Mouse (Mus musculus) liver, embryonic 16.5 days (tissue): ENCODE results near the gene Sectm1a. TPM values are rescaled to one million over a fixed set of nuclear protein-coding genes. Genes with fewer than 3 reads are reported as not detected.
"Not testable (repeated sequence)": the region's sequence is repeated elsewhere in the genome, so short reads cannot be mapped to it uniquely, and the experiment has no call there.

ENCODE experiments used
- ATAC-seq: fragments of 200-750 bp; cut with Nextera tagmentation; 2 replicates; pipeline ENCODE4 v1.8.0; 2017; ENCODE audit warnings: low read depth, mild to moderate bottlenecking, moderate number of reproducible peaks, moderate library complexity
- H3K27ac ChIP-seq: fragments of 300-500 bp; sonication (generic); 2 replicates; pipeline ENCODE4 v1.5.1; 2014; ENCODE audit warnings: mild to moderate bottlenecking, low read length
- H3K27me3 ChIP-seq: fragments of 300-500 bp; sonication (generic); 2 replicates; pipeline ENCODE4 v1.6.1; 2014; ENCODE audit warnings: low read depth, low read length, mixed read lengths; ENCODE audit not compliant: control insufficient read depth, insufficient read depth
- H3K36me3 ChIP-seq: fragments of 300-500 bp; sonication (generic); 2 replicates; pipeline ENCODE4 v1.6.1; 2014; ENCODE audit warnings: mild to moderate bottlenecking; ENCODE audit not compliant: control insufficient read depth, insufficient read depth
- H3K4me1 ChIP-seq: fragments of 300-500 bp; sonication (generic); 2 replicates; pipeline ENCODE4 v1.6.1; 2014; ENCODE audit warnings: low read depth, low read length, mixed read lengths; ENCODE audit not compliant: control insufficient read depth
- H3K4me2 ChIP-seq: fragments of 300-500 bp; sonication (generic); 2 replicates; pipeline ENCODE4 v1.6.1; 2014; ENCODE audit warnings: low read depth, low read length, mixed read lengths
- H3K4me3 ChIP-seq: fragments of 300-500 bp; sonication (generic); 2 replicates; pipeline ENCODE4 v1.5.1; 2014; ENCODE audit warnings: low read depth, mild to moderate bottlenecking, low read length
- H3K9ac ChIP-seq: fragments of 300-500 bp; sonication (generic); 2 replicates; pipeline ENCODE4 v1.6.1; 2014; ENCODE audit warnings: low read depth, low read length
- H3K9me3 ChIP-seq: fragments of 300-500 bp; sonication (generic); replicated peaks from 2 replicates; pipeline ENCODE4 v1.6.1; 2016; ENCODE audit warnings: low read length; ENCODE audit not compliant: control insufficient read depth
- WGBS: fragments of 180-500 bp; shearing (Covaris S2); extraction: QIAGEN DNeasy Blood & Tissue Kit; methylation state at CpG from one replicate; pipeline ENCODE4 v1.1.7; 2014; ENCODE audit not compliant: insufficient replicate concordance; 5-methylcytosine and 5-hydroxymethylcytosine counted together
- polyA plus RNA-seq: library from polyadenylated mRNA; unstranded; fragments of >200 nt; fragmentation: Nextera tagmentation; extraction: Ambion mirVana; gene quantifications from 2 replicates; pipeline ENCODE4 v1.2.1, GENCODE M21; 2015

The Sectm1a gene
- polyA plus RNA-seq, 1 experiment from 2014 or later = 1.8 TPM

- H3K27ac ChIP-seq = no peak overlapping the region
- WGBS = 80% methylated on average over 18 of the region's 18 CpGs
- H3K4me2 ChIP-seq = no peak overlapping the region
- H3K4me1 ChIP-seq = no peaks in the 10 kb centered on the region
- H3K9me3 ChIP-seq = no peaks in the 10 kb centered on the region
- H3K27me3 ChIP-seq = no peaks in the 10 kb centered on the region
- no peaks in the 10 kb centered on the region for H3K36me3 ChIP-seq
- no peak overlapping the region for H3K9ac ChIP-seq
- ATAC-seq = no peak
- no peak overlapping the region for H3K4me3 ChIP-seq
These were observed 37.1 kb upstream of the Sectm1a start for GRCm38 (mm10) chr11:121118106-121118505.

DNA sequence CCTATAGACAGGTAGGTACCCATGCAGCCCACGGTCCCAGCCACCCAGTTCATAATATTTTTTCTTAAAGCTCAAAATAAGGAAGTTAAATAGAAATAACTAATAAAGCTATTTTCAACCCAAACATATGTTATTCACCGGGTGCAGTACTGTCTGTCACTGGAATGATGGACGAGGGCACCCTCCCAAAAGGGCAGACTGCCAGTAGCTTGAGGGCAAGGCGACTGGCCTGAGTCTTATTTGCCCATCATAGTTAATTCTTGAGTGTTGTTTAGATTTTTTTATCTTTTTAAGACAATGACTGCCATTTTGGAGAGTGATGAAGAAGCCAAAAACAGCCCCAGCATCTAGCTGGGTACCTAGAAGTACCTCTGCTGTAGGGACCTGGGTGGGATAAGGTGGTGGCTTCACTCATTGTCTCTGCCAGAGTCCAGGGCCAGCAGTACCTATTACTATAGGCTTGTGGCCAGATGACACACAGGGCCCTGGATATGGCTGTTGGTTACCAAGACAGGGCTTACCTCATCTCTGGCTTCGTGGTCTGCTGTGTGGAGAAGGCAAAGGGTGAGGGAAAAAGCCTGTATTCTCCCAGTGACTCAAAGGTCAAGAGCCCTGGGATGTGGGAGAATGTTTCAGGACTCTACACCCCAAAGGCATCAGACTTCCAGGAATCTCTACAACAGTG lies 31.2 kb upstream of the Sectm1a start:
- WGBS = 54% methylated on average over 5 of the region's 5 CpGs
- ATAC-seq = no peak
- H3K9ac ChIP-seq = no peak overlapping the region

DNA sequence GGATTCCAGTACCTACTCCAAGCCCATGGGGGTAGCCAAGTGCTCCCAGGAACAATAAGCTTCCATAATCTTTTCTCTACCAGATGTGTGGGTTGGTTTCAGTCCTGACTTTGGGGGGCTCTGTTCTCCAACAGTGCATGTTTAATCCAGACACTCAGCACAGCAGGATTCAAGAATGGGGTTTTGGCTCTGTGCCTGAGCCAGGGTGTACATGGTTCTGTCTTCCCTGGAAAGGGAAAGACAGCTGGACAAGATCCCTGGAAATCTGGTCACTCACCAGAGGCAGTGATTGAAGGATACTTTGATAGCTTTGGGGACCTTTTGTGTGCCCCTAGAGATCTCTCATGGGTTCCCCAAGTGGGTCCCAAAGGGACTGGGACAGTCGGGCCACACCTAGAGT lies 30.6 kb upstream of the Sectm1a start:
- Histone ChIP-seq H3K4me2 (no peak overlapping the region), H3K9ac (no peak overlapping the region), H3K27ac (no peak overlapping the region), H3K36me3 (no peaks in the 10 kb centered on the region), H3K4me3 (no peak overlapping the region), H3K27me3 (no peaks in the 10 kb centered on the region), H3K4me1 (no peaks in the 10 kb centered on the region), H3K9me3 (no peaks in the 10 kb centered on the region)
- no peak for ATAC-seq
- WGBS = 44% methylated on average over 1 of the region's 1 CpGs

More for the DNA sequence above, 31.2 kb upstream of the Sectm1a start:
- Histone ChIP-seq H3K4me3 (no peak overlapping the region), H3K27ac (no peak overlapping the region), H3K4me2 (no peak overlapping the region), H3K36me3 (no peaks in the 10 kb centered on the region), H3K27me3 (no peaks in the 10 kb centered on the region), H3K9me3 (no peaks in the 10 kb centered on the region), H3K4me1 (no peaks in the 10 kb centered on the region)

GRCm38 (mm10) chr11:121111051-121111450 lies 30.0 kb upstream of the Sectm1a start:
- Histone ChIP-seq H3K9me3 (no peaks in the 10 kb centered on the region), H3K27ac (no peak overlapping the region), H3K36me3 (no peaks in the 10 kb centered on the region), H3K4me3 (no peak overlapping the region), H3K4me2 (no peak overlapping the region), H3K9ac (no peak overlapping the region), H3K27me3 (no peaks in the 10 kb centered on the region), H3K4me1 (no peaks in the 10 kb centered on the region)
- 57% methylated on average over 3 of the region's 3 CpGs for WGBS
- no peak for ATAC-seq

GRCm38 (mm10) chr11:121109986-121110385 lies 29.0 kb upstream of the Sectm1a start:
- Histone ChIP-seq H3K27me3 (no peaks in the 10 kb centered on the region), H3K4me3 (no peak overlapping the region), H3K27ac (no peak overlapping the region), H3K9me3 (no peaks in the 10 kb centered on the region), H3K36me3 (no peaks in the 10 kb centered on the region), H3K9ac (no peak overlapping the region), H3K4me2 (no peak overlapping the region), H3K4me1 (no peaks in the 10 kb centered on the region)
- 19% methylated on average over 2 of the region's 2 CpGs for WGBS
- peak; percentile 43; the same call in 1 of the 2 replicates for ATAC-seq

DNA sequence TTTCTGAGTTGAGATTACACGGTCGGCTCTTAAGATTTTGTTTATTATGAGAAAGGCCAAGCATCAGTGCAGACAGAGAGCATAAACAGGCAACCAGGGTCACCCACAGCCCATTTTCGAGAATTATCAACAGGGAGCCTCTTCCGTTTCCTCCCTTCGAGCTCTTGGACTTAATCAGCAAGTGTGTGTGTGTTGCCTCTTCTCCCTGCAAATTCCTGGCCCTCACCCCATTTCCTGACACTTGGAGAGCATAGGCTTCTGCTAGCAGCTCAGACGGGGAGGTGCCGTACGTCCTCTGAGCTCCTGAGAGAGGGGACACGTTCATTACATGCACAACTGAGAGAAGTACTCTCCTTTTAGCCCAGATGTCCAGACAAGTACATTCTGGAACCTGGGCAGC lies 27.0 kb upstream of the Sectm1a start:
- Histone ChIP-seq H3K4me2 (no peak overlapping the region), H3K36me3 (no peaks in the 10 kb centered on the region), H3K4me3 (no peak overlapping the region), H3K9me3 (no peaks in the 10 kb centered on the region), H3K27me3 (no peaks in the 10 kb centered on the region), H3K4me1 (no peaks in the 10 kb centered on the region), H3K9ac (no peak overlapping the region), H3K27ac (no peak overlapping the region)
- 49% methylated on average over 9 of the region's 9 CpGs for WGBS
- ATAC-seq = peak; percentile 45; the same call in 1 of the 2 replicates

DNA sequence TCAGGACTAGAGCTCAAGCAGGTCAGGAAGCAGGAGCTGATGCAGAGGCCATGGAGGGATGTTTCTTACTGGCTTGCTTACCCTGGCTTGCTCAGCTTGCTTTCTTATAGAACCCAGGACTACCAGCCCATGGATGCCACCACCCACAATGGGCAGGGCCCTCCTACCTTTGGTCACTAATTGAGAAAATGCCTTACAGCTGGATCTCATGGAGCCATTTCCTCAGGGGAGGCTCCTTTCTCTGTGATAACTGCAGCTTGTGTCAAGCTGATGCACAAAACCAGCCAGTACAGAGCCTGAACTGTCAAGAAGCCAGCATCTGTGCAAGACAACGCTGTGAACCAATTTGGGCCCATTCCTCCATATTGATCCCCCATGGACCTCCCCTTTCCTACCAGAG lies 26.2 kb upstream of the Sectm1a start:
- not testable (repeated sequence) for H3K36me3 ChIP-seq, H3K9ac ChIP-seq, H3K4me1 ChIP-seq, H3K4me3 ChIP-seq, H3K9me3 ChIP-seq, H3K27ac ChIP-seq, H3K4me2 ChIP-seq, ATAC-seq, H3K27me3 ChIP-seq
- 70% methylated on average over 1 of the region's 1 CpGs for WGBS

GRCm38 (mm10) chr11:121101124-121101805 lies 20.2 kb upstream of the Sectm1a start:
- ATAC-seq = no peak
- H3K36me3 ChIP-seq = no peaks in the 10 kb centered on the region
- no peak overlapping the region for H3K4me3 ChIP-seq
- no peaks in the 10 kb centered on the region for H3K9me3 ChIP-seq
- H3K27me3 ChIP-seq = no peaks in the 10 kb centered on the region
- 44% methylated on average over 4 of the region's 4 CpGs for WGBS
- H3K27ac ChIP-seq = no peak overlapping the region
- no peak overlapping the region for H3K4me2 ChIP-seq
- H3K9ac ChIP-seq = no peak overlapping the region
- peaks cover 3% of the 10 kb centered on the region for H3K4me1 ChIP-seq

DNA sequence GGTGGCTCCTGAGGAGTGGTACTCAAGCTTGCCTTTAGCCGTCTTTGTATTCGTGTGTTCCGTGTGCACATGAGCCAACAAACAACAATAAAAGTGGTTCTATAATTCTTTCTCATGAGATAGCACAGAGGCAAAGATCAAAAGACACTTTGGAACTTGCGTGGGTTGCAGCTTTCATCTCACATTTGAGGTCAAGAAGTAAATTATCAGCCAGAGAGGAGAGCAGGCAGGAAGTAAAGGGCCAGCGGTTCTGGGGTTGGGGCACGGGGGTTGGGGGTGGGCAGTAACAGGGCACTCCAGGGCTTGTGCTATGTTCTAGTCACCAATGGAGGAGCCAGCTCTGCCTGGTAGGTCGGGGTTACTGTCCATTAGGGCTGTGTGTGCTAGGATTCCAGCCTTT lies 19.7 kb upstream of the Sectm1a start:
- Histone ChIP-seq H3K4me2 (no peak overlapping the region), H3K27ac (no peak overlapping the region), H3K9ac (no peak overlapping the region), H3K4me3 (no peak overlapping the region), H3K27me3 (no peaks in the 10 kb centered on the region), H3K36me3 (no peaks in the 10 kb centered on the region), H3K9me3 (no peaks in the 10 kb centered on the region), H3K4me1 (peaks cover 3% of the 10 kb centered on the region)
- ATAC-seq = no peak
- WGBS = 33% methylated on average over 7 of the region's 7 CpGs
